Mouse (Mus musculus) left cerebral cortex, adult 11 months (tissue): ENCODE measurements around the gene Smagp.

Experiments used
- DNase-seq: peaks from one replicate; pipeline ENCODE4 v3.0.0; 2022; ENCODE audit warnings: low spot score

Gene Smagp

DNA sequence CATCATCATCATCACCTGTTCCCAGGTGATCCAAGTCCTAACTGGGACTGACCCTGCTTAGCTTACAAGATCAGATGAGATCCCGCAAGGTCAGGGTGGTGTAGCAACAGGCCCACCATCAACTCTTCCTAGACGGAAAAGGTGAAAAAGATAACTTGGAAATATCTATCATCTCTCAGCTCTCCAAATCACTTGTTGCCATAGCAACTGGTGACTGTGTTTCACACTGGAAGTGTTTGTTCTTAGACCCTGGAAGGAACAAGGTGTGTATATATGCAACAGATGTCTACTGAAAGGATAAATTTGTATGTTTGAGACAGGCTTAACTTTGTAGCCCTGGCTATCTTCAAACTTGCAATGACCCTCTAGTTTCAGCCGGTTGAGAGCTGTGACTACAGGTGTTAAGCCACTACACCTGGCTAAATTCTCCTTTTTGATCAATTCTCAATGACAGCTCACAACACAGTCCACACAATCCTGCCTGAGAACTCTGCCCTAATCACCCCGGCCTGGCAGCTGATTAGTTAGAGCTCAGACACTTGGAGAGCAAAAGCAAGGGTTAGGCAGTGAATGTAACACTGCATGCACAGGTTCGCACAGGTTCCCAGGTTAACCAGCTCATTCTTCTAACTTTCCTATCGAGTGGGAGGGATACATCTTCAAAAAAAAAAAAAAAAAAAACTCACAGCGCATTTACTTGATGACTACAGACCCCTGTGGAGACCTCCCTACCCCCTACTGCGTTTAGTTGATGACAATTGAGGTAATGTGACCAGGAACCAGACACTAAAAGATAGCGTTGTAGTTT lies 28.9 kb upstream of the Smagp start:
- no peak for DNase-seq

GRCm38 (mm10) chr15:100664813-100665274 lies 28.1 kb upstream of the Smagp start:
- DNase-seq = no peak

- no peak for DNase-seq
Measured at GRCm38 (mm10) chr15:100660805-100661204, 24.1 kb upstream of the Smagp start.

DNA sequence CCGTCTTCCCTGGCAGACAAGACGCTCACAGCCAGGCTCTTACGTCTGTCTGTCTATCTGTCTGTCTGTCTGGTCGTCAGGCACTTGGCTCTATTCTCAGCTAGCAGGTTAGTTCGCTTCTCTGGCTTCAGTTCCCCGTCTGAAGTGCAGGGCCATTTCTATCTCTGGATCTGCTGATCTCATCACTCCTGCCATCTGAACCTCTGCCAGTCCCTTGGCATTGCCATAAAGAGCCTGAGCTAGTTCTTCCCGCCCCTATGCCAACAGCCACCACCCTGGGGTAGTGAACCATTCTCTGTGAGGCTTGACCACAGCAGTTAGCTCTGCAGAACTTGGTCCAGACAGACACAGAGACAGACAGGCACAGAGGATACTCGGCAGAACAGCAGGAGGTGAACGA lies 23.6 kb upstream of the Smagp start:
- peak; percentile 24 for DNase-seq

GRCm38 (mm10) chr15:100655201-100655600 lies 18.5 kb upstream of the Smagp start:
- no peak for DNase-seq

DNA sequence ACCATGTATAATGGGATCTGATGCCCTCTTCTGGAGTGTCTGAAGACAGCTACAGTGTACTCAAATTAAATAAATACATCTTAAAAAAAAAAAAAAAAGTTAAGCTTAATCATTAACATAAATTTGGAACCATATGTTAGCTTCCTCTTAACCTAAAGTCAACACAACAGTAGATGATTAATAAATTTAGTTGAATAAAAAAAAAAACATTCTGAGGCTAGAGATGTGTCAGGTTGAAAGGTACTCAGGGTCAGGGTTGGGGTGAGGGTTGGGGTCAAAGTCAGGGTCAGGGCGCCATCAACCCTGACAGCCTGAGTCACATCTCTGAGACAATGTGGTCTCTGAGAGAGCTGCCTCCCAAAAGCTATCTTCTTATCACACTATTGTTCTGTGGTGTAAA lies 17.5 kb upstream of the Smagp start:
- no peak for DNase-seq

DNA sequence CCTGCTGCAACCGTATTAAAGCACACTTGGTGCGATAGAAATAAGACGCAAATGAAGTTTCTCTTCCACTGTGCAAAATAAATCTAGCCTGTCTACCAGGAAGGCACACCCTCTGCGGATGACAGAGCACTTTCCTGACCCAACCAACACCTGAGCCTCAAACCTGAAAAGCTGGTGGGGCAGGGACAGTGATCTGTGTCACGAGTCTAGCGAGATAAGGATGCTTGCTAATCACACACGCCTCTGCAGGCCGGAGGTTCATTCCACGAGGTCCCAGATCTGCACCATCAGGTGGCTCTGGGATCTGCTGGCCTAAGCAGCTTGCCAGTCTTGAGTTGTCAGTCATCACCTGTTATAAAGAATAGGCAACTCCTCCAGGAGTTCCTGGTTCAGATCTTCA lies 14.9 kb upstream of the Smagp start:
- DNase-seq = no peak

DNA sequence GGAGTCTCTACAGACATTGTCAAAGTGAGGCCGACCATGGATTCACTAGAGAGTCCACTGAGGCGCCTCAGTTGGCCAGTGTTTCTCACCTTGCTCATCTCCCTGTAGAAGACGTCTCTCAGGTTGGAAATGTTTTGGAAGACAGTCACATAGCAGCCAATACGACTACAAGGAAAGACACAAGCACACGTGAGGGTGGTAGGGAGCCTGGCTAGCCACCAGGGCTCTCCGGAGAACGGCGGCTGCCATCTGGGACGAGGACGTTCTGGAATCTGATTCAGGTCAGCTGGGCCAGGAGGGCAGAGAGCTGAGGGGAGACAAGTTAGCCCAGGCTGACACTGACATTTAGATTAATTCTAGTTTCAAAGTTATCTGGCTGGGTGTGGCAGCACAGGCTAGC lies 13.4 kb upstream of the Smagp start:
- no peak for DNase-seq

GRCm38 (mm10) chr15:100646161-100646560 lies 9.4 kb upstream of the Smagp start:
- DNase-seq = no peak

- DNase-seq = no peak
Measured at GRCm38 (mm10) chr15:100642451-100642850, 5.7 kb upstream of the Smagp start.

DNA sequence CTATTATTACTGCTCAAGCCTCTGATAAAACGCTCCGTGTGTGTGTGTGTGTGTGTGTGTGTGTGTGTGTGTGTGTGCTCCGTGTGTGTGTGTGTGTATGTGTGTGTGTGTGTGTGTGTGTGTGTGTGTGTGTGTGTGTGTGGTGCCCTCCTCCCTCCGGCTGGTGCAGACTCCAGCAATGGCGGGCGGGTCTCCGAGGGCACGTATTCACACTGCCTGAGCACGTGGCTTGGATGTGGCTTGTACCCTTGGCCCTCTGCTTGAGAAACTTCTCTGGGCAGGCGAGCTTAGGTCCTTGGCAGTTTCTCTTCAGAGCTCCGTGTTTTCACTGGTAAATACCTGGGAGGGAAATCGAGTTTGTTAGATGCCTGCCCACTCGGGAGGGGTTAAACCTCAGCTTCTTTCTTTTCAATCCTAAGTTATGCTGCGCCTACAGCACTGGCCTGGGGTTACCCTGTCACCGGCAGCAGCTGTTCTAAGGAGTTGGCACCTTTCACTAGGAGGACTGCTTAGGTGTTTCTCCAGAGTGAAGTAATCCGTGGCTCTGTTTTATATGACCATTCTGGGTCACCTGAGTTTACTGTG lies 4.6 kb upstream of the Smagp start:
- DNase-seq = no peak

- DNase-seq = no peak
Measured at GRCm38 (mm10) chr15:100639972-100640750, 3.4 kb upstream of the Smagp start.

DNA sequence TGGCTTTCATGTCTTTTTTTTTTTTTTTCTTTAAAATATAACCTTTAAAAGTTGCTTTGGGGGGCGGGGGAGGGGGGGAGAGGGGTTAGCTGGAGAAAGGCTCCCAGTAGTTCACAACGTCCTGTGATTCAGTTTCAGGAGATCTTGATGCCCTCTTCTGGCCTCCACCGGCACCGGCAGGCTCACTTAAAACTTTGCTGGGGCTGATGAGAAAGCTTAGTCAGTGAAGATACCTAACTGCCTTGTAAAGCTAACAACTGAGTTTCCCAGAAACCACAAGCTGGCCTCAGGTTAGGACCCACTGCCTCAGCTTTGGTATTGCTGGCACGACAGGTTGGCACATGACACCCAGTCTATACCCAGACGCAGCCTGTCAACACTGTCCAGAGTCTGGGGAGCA lies 921 bp upstream of the Smagp start:
- DNase-seq = no peak

- DNase-seq = no peak
Measured at GRCm38 (mm10) chr15:100635851-100636645, 692 bp downstream of the Smagp start.

- no peak for DNase-seq
Measured at GRCm38 (mm10) chr15:100635239-100635638, 1.5 kb downstream of the Smagp start.

DNA sequence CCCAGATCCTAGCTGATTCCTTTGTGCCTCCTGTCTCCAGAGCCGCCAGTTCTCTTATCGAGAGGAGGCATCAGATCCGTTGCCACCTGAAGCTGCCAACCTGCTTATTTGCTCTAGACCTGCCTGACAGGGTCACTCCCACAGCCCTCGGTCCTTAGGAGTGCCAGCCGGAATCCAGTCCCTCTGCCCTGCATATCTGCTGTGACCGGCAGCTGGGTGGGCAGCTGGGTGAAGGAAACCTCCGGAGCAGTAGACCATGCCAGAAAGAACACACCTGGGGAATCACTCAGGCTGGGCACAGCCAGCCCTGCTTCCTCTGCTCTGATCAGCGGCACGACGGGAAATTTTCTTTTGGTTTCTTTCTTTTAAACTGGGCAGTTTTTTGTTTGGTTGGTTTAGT lies 3.4 kb downstream of the Smagp start:
- no peak for DNase-seq

DNA sequence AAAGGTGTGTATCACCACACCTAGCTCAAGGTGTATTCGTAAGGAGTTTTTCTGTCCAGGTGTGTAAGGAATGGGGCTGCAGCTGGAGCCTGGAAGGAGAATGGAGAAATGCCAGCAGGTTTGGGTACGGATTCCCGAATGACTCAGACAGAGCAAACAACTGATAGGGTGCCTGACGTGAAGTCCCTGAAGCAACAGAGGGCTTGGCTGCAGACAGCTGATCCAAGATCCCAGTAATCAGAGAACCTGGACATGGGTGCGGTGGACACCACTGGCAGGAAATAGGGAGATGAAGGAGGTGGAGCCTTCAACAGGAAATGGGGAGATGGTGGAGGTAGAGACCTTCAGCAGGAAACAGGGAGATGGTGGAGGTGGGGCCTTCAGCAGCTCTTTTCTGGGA lies 4.4 kb downstream of the Smagp start:
- DNase-seq = no peak

DNA sequence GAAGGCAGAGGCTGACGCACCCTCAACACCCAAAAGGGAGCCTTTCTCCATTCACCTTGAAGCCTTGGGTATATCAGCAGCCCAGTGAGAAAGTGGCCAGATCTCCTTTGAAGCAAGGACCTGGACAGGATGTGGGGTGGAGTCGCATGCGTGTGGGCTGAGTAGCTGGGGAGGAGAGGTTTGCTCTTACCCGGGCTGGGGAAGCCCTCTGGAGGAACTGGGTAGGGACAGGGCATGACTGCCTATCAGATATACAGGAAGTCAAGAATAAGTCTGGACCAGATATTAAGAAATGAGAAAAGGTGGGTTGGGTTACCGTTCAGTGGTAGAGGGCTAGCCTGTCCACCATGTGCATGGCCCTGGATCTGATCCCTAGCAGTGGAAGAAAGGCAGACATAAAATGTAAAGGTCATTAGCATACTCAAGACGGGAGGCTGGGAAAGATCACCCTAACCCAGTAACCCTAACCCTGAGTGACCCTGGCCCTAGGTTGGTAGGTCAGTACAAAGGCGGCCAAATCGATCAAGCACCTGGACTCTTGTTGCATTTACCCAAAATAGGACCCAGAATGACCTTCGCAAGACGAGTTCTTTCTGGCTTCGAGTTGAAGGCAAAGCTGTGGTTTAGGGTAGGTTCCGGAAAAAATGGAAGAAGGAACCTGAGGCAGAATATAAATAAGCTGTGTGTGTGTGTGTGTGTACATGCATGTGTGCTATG lies 5.1 kb downstream of the Smagp start:
- DNase-seq = no peak

GRCm38 (mm10) chr15:100630126-100630525 lies 6.6 kb downstream of the Smagp start:
- DNase-seq = no peak

- no peak for DNase-seq
Measured at GRCm38 (mm10) chr15:100628797-100629196, 7.9 kb downstream of the Smagp start.

DNA sequence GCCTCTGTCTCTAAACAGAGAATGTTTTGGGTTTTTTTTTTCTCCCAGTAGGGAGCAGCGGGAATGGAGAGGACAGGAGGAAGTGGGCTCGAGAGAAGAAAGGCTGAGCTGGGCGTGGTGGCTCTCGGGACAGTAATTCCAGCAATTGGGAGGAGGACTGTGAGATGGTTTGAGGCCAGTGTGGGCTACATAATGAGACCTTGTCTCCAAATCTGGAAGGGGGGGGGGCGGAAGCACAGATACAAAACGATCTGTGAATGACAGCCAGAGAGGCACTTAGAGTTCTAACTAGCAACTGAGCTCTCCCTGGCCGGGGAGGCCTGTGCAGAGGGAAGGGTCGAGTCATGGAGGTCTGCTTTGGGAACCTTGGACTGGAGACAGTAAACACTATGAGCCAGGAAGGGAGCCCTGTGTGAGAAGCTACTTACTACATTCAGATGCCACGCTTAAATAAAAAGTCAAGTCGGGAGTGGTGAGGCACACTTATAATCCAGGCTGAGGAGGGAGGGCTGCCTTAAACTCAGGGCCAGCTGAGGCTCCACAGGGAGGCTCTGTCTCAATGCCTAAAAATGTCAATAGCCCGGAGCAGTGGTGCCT lies 8.9 kb downstream of the Smagp start:
- DNase-seq = no peak
